Mouse (Mus musculus) frontal cortex, postnatal 25 days (tissue): Measurements from ENCODE around the gene Sh3d19.

ENCODE experiments used
- DNase-seq, 2 experiments: peaks; one replicate each; pipeline ENCODE4 v3.0.0; 2022; ENCODE audit warnings: low spot score in 2 of 2

Sh3d19 gene

DNA sequence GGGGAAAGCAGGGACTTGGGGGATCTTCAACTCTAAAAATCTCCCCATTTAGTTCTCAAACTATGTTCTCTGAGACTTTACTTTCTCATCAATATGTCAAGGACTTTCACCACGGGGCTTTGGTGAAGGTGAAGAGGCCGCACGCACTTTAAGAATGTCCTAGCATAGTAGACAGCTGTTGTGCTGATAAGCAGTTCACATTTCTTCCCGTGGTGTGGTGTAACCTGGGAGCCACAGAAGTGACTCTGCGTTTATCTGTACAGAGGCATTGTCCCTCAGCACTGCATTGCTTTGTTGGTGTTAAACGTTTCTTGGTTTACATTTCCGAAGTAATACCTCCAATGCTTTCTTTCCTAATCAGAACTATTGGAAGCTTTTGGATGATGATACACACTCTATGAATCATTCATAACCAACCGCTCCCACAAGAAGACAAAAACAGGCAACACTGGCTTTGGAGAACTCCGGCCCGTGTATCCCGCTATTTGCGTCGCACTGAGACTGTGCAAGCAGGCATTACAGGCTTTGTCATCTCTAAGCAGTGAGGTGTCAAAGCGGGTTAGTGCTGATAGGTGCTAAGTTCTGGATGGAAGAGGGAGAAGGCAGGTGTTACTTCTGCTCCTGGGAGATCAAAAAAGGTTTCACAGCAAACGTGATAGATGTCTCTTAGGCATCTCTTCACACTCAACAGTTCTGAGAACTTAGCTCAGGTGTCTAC, 57.9 kb downstream of the Sh3d19 start:
- no peak for DNase-seq

- DNase-seq: no peak
Measured at GRCm38 (mm10) chr3:86030566-86030965, 59.7 kb downstream of the Sh3d19 start.

DNA sequence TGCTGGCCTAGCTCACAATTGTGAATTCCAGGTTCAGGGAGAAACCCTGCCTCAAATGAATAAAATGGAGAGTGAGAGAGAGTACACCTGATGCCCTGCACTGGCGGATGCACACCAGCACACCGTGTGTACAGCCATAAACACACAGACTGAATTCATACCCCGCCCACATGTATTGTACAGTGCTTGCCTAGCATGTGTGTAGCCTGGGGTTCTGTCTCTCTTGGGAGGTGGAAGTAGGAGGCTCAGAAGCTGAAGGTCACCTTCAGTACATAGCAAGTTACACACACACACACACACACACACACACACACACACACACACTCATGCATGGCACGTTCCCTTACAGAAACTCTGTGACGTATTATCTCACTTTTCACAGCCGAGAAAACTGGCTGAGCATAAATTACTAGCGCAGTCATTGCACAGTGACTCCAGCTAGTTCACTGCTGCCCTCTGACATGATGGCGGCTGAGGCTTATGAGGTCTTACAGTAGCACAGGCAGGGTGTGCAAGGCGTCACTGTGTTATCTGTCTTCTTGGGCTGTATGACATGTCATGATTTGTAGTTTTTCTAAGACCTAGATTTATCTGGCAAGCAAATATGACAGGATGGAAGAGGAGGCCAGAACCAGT, 62.7 kb downstream of the Sh3d19 start:
- no peak for DNase-seq

- no peak for DNase-seq
Measured at GRCm38 (mm10) chr3:86037926-86038484, 67.1 kb downstream of the Sh3d19 start.

DNA sequence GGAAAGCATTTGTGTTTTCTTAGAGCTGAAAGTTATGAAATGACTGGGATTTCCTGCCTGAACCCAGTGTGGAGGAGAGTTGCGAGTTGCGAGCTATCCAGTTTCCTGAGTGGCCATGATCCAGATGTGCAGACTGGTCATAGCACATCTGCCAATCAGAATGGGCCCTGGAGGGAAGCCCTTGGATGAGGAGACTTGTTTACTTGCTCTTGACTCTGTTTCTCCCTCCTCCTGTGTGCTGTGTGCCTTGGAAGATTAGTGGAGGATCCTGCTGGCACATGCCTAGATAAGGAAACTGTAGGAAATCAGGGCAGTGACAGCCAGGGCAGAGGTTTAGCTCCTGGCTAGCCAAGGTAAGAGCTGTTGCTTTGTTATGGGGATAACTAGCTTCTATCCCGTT, 67.7 kb downstream of the Sh3d19 start:
- DNase-seq: no peak

DNA sequence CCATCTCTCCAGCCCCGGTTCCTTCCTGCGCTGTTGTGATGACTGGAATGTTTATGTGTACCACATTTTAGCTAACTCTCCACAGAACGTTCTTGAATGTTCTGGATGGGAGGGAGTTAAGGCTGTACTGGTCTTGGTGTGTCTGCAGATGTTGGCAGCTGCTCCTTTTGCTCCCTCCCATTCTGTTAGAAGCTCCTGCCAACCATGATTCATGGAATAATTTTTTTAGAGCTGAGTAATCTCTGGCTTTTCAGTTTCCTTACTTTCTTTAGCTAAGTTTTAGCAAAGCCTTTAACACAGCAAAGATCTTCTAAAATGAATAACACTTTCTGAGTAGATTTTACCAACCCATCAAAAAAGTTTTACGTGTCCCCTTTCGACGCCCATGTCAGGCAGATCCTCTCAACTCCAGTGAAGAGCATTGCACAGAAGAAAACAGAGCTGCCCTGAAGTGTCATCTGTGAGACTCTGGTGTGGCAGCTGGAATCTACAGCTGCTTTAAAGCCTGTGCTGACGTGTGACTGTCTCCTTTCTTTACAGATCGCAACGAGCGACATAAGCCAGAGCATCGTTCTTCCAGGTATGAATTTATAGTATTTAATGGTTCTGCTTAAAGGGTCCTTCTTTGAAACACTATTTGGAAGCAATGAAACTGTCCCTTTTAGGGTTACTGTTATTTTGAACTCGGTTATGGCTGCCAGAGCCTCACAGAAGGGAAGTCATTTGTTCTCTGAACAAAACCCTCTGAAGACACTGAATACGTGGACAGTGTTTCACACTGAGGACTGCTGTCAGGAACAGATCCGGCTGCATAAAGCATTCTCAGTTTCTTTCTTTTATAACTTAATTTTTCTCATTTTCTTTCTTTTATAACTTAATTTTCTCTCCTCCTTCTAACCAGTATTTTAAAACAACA, 69.6 kb downstream of the Sh3d19 start:
- DNase-seq: no peak

DNA sequence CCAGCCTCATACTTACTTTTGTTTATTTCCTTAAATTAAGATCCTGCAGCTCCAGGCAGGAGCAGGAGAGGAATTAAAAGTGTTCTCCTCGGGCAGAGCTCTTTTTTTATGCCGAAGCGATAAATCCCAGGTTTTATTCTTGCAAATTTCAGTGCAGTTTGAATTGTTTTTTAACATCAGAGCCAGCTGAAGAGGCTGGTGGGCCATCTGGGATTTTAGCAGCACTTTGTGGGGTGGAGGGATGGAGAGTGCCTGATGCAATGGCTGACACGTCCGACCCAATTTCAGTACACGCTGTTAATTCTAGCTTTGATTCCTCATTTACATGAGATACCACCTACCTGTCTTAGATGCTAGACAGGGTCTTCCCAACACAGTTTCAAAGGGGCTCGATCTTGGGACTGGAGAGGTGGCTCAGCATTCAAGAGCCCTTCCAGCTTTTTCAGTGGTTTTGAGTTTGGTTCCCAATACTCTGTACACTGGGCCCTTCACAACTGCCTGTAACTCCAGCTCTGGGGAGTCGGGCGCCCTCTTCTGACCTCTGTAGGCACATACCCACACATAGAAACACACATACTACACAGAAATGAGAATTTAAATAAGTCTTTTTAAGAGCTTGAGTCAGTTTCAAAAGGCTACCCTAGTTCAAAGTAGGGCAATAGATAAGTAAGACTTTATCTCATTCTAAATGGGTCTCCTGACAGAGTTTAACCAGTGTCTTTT, 76.9 kb downstream of the Sh3d19 start:
- no peak for DNase-seq

GRCm38 (mm10) chr3:86049041-86049440, 78.1 kb downstream of the Sh3d19 start:
- no peak for DNase-seq

GRCm38 (mm10) chr3:86056678-86057077, 85.8 kb downstream of the Sh3d19 start:
- no peak for DNase-seq

DNA sequence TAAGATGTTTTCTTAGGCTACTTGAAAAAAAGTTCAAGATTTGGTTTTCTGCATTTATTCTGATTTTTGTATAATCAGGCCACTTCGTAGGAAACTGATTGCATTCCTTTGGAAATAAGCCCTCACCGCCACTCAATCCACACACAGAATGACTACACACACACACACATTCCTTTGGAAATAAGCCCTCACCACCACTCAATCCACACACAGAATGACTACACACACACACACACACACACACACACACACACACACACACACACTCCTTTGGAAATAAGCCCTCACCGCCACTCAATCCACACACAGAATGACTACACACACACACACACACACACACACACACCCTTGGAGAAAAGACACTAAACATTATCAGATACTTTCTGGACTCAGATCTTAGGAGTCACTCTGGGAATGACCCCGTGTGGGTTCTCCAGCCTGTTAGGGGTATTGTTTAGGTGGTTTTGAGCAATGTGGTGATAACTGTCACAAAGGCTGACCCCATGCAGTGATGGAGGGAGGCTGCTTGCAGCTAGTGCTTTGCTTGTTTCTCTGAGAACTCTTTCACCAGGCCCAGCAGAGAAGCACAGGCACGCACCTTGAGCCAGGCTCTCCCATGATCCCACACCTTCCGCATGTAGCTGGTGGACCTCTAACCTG, 86.7 kb downstream of the Sh3d19 start:
- DNase-seq: no peak

GRCm38 (mm10) chr3:86069646-86070250, 98.8 kb downstream of the Sh3d19 start:
- no peak for DNase-seq

GRCm38 (mm10) chr3:86070799-86071198, 99.9 kb downstream of the Sh3d19 start:
- DNase-seq: no peak

GRCm38 (mm10) chr3:86072066-86072465, 101.2 kb downstream of the Sh3d19 start:
- DNase-seq: no peak

GRCm38 (mm10) chr3:86072889-86073288, 102.0 kb downstream of the Sh3d19 start:
- no peak for DNase-seq

GRCm38 (mm10) chr3:86075593-86075992, 104.7 kb downstream of the Sh3d19 start:
- DNase-seq: no peak

DNA sequence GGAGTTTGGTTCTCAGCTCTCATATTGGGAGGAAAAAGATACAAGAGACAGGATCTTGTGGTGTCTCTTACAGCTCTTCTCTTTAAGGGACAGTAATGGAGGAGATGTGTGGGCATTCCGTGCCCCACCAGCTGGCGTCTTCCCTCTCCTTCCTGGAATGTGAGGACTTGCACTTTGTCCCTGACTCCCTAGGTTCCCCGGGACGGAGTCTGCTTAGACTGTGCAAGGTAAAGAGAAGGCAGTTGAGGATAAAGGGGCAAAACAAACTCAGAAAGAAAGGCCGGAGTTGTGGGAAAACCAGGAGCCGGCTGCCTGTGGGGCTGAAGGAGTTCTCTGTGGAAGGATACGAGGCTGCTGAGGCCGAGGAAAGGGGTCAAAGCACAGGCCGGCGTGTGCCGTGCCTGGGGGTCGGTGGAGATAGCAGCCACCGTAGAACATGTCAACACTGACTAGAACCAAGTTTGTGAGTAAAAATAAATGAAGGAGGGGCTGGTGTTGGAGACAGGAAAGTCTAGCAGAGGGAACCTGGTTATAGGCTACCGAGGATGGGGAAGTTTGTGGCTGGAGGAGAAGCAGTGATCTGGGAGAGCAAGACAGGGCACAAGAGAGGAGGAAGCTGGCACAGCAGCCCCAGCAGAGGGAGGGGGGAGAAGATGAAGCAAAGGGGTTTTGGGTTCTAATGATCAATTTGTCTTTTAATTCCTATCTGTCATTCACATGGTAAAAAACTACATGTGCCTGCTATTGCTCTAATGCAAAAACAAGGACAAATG, 105.8 kb downstream of the Sh3d19 start:
- DNase-seq: no peak

- no peak for DNase-seq
Measured at GRCm38 (mm10) chr3:86083051-86083450, 112.1 kb downstream of the Sh3d19 start.

GRCm38 (mm10) chr3:86085001-86085400, 114.1 kb downstream of the Sh3d19 start:
- no peak for DNase-seq

DNA sequence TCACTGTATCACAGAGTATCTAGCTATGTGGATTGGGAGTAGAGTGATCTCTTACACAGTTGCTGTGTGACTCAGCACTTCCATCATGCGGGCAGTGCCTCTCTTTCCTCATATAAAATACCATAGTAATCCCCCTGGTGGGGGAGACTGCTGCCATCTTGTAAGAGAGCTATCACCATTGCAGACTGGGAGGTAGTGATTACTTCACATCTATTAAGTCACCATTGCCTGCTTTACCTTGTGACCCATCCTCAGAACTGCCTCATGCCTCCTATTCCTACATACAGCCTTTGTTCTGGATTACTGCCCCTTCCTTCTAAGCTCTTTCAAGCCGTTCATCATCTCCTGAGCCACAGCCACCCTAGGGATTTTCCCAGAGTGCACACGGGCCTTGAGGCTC, 117.0 kb downstream of the Sh3d19 start:
- no peak for DNase-seq
